Mouse (Mus musculus): ENCODE measurements around the gene Hsd11b1. TPM values are rescaled to one million over a fixed set of nuclear protein-coding genes. Genes with fewer than 3 reads are reported as not detected.

Hsd11b1 gene
- total and polyA plus RNA-seq, 3 experiments: not detected

DNA sequence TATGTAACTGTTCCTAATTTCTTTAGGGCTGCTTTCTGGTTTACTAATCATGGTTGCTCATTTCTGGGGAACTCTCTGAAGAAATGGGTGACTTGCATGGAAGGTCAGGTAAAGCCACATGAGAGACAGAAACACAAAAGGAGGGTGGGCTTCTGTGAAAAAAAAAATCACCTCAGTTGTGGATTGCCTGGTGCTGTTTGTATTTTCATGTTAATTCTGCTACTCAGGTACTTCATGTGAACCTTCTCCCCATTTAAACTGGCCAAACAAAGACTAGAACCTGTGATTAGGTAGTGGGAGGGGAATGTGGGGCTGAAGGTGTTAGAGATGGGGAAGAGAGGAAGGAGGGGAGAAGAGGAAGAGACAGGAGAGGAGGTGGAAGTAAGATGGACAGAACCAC lies 1.9 kb upstream of the Hsd11b1 start:
- H3K9me3 ChIP-seq (replicated peaks; ENCODE audit: insufficient read depth, low read length): no peaks in the 10 kb centered on the region
- no peak for TF ChIP-seq MAFK (IDR thresholded peaks at IDR 0.05; ENCODE audit: borderline replicate concordance, low read depth, low read length)
- TF ChIP-seq MEF2A (IDR thresholded peaks at IDR 0.05; ENCODE audit: extremely low read depth, insufficient replicate concordance, low read depth, low read length, poor library complexity, severe bottlenecking): no peak
- no peak for TF ChIP-seq POLR2AphosphoS5 (IDR thresholded peaks at IDR 0.05; ENCODE audit: borderline replicate concordance, low read depth, low read length)
- TF ChIP-seq GATA1 (IDR thresholded peaks at IDR 0.05; ENCODE audit: low read depth, low read length): no peak
- TF ChIP-seq CHD2 (IDR thresholded peaks at IDR 0.05; ENCODE audit: low read length): no peak
- TF ChIP-seq USF1 (IDR thresholded peaks at IDR 0.05; ENCODE audit: low read depth, low read length): no peak

DNA sequence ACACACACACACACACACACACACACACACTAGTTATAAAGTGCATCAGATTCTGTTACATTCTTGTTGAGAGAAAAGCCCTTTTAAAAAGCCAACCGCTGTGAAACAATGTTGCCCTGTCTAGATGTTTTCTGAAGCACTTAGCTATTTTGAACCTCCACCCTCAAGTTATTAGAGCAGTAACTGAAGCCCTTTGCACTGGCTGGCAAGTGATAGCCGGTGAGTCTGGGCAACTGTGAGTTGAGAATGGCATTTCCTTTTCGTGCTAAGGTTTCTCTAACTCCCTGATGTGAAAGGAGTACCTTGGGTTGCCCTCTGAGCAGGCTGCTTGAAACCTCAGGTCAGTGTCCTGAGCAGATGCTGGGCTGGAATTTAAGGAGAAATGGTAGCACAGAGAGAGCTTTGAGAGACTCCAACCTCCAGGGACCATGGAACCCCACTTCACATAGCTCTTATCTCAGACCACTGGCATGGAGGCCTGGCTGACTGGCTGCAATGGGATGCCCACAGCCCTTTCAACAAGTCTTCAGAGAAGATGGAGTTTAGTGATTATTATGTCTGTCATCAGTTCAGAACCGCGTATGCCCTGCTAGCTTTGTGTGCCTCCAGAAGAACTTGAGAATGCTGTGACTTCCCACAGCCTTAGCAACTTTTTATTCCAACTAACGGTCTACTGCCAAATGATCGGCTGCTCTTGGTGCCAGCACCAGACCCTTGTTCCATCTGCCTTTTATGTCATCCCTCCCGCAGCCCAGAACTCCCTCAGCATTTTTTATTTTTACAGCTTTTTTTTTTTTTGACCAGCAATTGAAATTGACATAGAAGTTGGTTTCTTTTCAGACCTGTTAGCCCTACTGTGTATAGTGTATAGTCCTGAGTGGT lies 608 bp downstream of the Hsd11b1 start:
- H3K27ac ChIP-seq (ENCODE audit: control insufficient read depth, low read depth, low read length): no peak overlapping the region
- H3K36me3 ChIP-seq (ENCODE audit: control insufficient read depth in 1 of 2, insufficient read depth in 2 of 2, low read length in 2 of 2): no peaks in the 10 kb centered on the region
- H3K79me2 ChIP-seq (ENCODE audit: control insufficient read depth, insufficient read depth, low read length, poor library complexity): no peaks in the 10 kb centered on the region
- DNase-seq (ENCODE audit: low read depth, low spot score): no peak
- H3K4me3 ChIP-seq (ENCODE audit: control insufficient read depth in 1 of 2, insufficient read depth in 1 of 2, low read depth in 2 of 2, low read length in 2 of 2): no peak overlapping the region
- no peaks in the 10 kb centered on the region; a peak in 1 of 4 replicates for H3K27me3 ChIP-seq (ENCODE audit: control insufficient read depth in 1 of 2, insufficient read depth in 2 of 2, low read length in 2 of 2)
- H3K9ac ChIP-seq (ENCODE audit: control insufficient read depth, low read depth, low read length, poor library complexity, severe bottlenecking): no peak overlapping the region
- TF ChIP-seq MAZ (IDR thresholded peaks at IDR 0.05; ENCODE audit: low read depth, low read length) (no peak), EP300 (IDR thresholded peaks at IDR 0.05; ENCODE audit: low read depth in 1 of 2, low read length in 2 of 2) (no peak), NELFE (IDR thresholded peaks at IDR 0.05; ENCODE audit: low read depth, low read length) (no peak), MYB (IDR thresholded peaks at IDR 0.05; ENCODE audit: low read depth, low read length) (no peak), USF2 (IDR thresholded peaks at IDR 0.05; ENCODE audit: borderline replicate concordance in 1 of 2, insufficient read depth in 1 of 2, low read depth in 1 of 2, low read length in 2 of 2) (no peak), UBTF (IDR thresholded peaks at IDR 0.05; ENCODE audit: borderline replicate concordance, insufficient read depth, low read depth, low read length) (no peak), RCOR1 (IDR thresholded peaks at IDR 0.05; ENCODE audit: low read depth, low read length) (no peak), E2F4 (IDR thresholded peaks at IDR 0.05; ENCODE audit: borderline replicate concordance, low read depth, low read length) (no peak), GATA1 (IDR thresholded peaks at IDR 0.05; ENCODE audit: low read depth, low read length) (no peak), RAD21 (IDR thresholded peaks at IDR 0.05; ENCODE audit: low read depth, low read length) (no peak), ETS1 (IDR thresholded peaks at IDR 0.05; ENCODE audit: low read depth, low read length) (no peak), CHD1 (IDR thresholded peaks at IDR 0.05; ENCODE audit: low read depth, low read length) (no peak), NRF1 (IDR thresholded peaks at IDR 0.05; ENCODE audit: insufficient read depth, low read depth, low read length, poor library complexity, severe bottlenecking) (no peak), ZKSCAN1 (IDR thresholded peaks at IDR 0.05; ENCODE audit: low read depth, low read length) (no peak), SMC3 (IDR thresholded peaks at IDR 0.05; ENCODE audit: low read depth, low read length) (no peak), POLR2A (IDR thresholded peaks at IDR 0.05; ENCODE audit: control insufficient read depth in 1 of 2, insufficient read depth in 1 of 2, low read depth in 1 of 2, low read length in 2 of 2, poor library complexity in 1 of 2) (no peak)
- H3K9me3 ChIP-seq (replicated peaks; ENCODE audit: insufficient read depth, low read length): no peaks in the 10 kb centered on the region
- no peaks in the 10 kb centered on the region for H3K4me1 ChIP-seq (ENCODE audit: control insufficient read depth in 1 of 2, insufficient read depth in 2 of 2, low read length in 2 of 2)

More for the DNA sequence above, 1.9 kb upstream of the Hsd11b1 start:
- Histone ChIP-seq H3K27me3 (ENCODE audit: control insufficient read depth in 1 of 2, insufficient read depth in 2 of 2, low read length in 2 of 2) (no peaks in the 10 kb centered on the region; a peak in 1 of 4 replicates), H3K4me1 (ENCODE audit: control insufficient read depth in 1 of 2, insufficient read depth in 2 of 2, low read length in 2 of 2) (no peaks in the 10 kb centered on the region), H3K27ac (ENCODE audit: control insufficient read depth, low read depth, low read length) (no peak overlapping the region), H3K36me3 (ENCODE audit: control insufficient read depth in 1 of 2, insufficient read depth in 2 of 2, low read length in 2 of 2) (no peaks in the 10 kb centered on the region), H3K9ac (ENCODE audit: control insufficient read depth, low read depth, low read length, poor library complexity, severe bottlenecking) (no peak overlapping the region), H3K79me2 (ENCODE audit: control insufficient read depth, insufficient read depth, low read length, poor library complexity) (no peaks in the 10 kb centered on the region), H3K4me3 (ENCODE audit: control insufficient read depth in 1 of 2, insufficient read depth in 1 of 2, low read depth in 2 of 2, low read length in 2 of 2) (no peak overlapping the region)
- DNase-seq (ENCODE audit: low read depth, low spot score): no peak

Measured in MEL (cell line).